Mouse (Mus musculus): ENCODE measurements around the gene Ntn4.
A peak's percentile ranks its signal among the peaks of the same experiment; 100 is the strongest.
"Not testable (repeated sequence)": the region's sequence is repeated elsewhere in the genome, so short reads cannot be mapped to it uniquely, and the experiment has no call there.

The Ntn4 gene

GRCm38 (mm10) chr10:93685416-93685815 is 44.9 kb downstream of the Ntn4 start:
- not testable (repeated sequence) for DNase-seq

GRCm38 (mm10) chr10:93686579-93686978 is 46.1 kb downstream of the Ntn4 start:
- DNase-seq: no peak

GRCm38 (mm10) chr10:93687781-93688180 is 47.3 kb downstream of the Ntn4 start:
- DNase-seq: no peak

- no peak for DNase-seq
Observed at GRCm38 (mm10) chr10:93688306-93689171, 48.1 kb downstream of the Ntn4 start.

- no peak for DNase-seq
Observed at GRCm38 (mm10) chr10:93691344-93691743, 50.9 kb downstream of the Ntn4 start.

- DNase-seq: no peak
Observed at GRCm38 (mm10) chr10:93695043-93695791, 54.7 kb downstream of the Ntn4 start.

- peak; percentile 49 for DNase-seq
Observed at GRCm38 (mm10) chr10:93696001-93696400, 55.5 kb downstream of the Ntn4 start.

- no peak for DNase-seq
Observed at GRCm38 (mm10) chr10:93697866-93698483, 57.5 kb downstream of the Ntn4 start.

- DNase-seq: no peak
Observed at GRCm38 (mm10) chr10:93699689-93700478, 59.4 kb downstream of the Ntn4 start.

GRCm38 (mm10) chr10:93700589-93701363 is 60.3 kb downstream of the Ntn4 start:
- no peak for DNase-seq

- DNase-seq: no peak
Observed at GRCm38 (mm10) chr10:93703946-93704345, 63.5 kb downstream of the Ntn4 start.

GRCm38 (mm10) chr10:93707149-93708075 is 66.9 kb downstream of the Ntn4 start:
- peak; percentile 57 for DNase-seq

GRCm38 (mm10) chr10:93708076-93708473 is 67.6 kb downstream of the Ntn4 start:
- DNase-seq: no peak

GRCm38 (mm10) chr10:93708515-93708914 is 68.0 kb downstream of the Ntn4 start:
- no peak for DNase-seq

- DNase-seq: no peak
Observed at GRCm38 (mm10) chr10:93709536-93709935, 69.1 kb downstream of the Ntn4 start.

- no peak for DNase-seq
Observed at GRCm38 (mm10) chr10:93721625-93722337, 81.3 kb downstream of the Ntn4 start.

GRCm38 (mm10) chr10:93723942-93724542 is 83.6 kb downstream of the Ntn4 start:
- DNase-seq: no peak

GRCm38 (mm10) chr10:93728131-93728530 is 87.7 kb downstream of the Ntn4 start:
- no peak for DNase-seq

- peak; percentile 81 for DNase-seq
Observed at GRCm38 (mm10) chr10:93730514-93730913, 90.0 kb downstream of the Ntn4 start.

GRCm38 (mm10) chr10:93731248-93731691 is 90.8 kb downstream of the Ntn4 start:
- DNase-seq: no peak
